Mouse (Mus musculus): ENCODE data around the gene Rarres1. TPM values are rescaled to one million over a fixed set of nuclear protein-coding genes. Genes with fewer than 3 reads are reported as not detected.
A peak's percentile ranks its signal among the peaks of the same experiment; 100 is the strongest.

The Rarres1 gene
- polyA plus RNA-seq (2017; shearing (Covaris generic)): under 1 TPM in 1 of 2 experiments, not detected in 1; 0.33 TPM

DNA sequence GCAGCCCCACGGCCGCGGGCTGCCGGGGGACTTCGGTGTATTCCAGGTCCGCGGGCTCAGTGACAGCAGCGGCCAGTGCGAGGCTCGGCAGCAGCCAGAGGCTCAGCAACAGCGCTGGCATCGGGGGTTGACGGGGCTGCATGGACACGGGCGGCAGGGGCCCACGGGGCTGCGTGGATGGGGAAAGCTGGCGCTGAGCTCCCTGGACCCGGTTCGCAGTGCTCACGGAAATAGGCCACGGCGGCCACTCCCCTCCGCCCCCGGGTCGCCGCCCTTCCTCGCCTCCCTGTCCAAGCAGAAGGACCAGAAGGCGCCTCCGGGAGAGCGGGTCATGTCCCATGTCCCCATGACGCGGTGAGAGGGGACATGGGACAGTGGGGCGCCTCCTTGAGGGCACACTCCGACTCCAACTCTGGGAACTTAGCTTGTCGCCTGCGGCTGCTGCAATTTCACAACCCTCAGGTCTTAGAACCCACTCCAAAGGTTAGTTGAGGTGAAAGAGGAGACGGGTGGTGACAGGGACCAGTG, at the start of gene Rarres1:
Gene Rarres1, minus strand, starts transcription at position 250 of the 528 bp plus-strand sequence.
- ATAC-seq: no peak

GRCm38 (mm10) chr3:67564731-67565357, 49.5 kb upstream of the Rarres1 start:
- no peak for ATAC-seq

- ATAC-seq: no peak
Observed at GRCm38 (mm10) chr3:67557718-67558354, 42.5 kb upstream of the Rarres1 start.

DNA sequence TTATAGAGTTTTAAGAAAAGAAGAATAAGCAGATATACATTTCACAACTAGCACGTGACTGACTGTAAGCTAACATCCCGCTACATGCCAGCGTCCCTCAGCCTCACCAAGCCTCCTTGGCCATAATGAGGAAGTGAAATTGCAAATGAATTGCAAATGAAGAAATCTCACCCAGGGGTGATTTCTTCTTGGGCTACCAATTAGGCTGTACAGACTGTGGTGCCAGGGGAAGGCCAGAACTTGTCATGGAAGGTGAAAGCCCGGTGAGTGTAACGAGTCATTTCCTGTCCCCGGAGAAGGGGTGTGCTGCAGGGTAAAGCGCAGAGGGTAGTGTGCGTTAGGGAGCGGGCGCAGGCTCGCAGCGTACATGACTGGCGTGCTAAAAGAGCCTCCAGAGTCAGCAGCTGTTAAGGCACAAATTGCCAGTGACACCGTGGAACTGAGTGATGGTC, 41.9 kb upstream of the Rarres1 start:
- peak; percentile 65 for ATAC-seq

DNA sequence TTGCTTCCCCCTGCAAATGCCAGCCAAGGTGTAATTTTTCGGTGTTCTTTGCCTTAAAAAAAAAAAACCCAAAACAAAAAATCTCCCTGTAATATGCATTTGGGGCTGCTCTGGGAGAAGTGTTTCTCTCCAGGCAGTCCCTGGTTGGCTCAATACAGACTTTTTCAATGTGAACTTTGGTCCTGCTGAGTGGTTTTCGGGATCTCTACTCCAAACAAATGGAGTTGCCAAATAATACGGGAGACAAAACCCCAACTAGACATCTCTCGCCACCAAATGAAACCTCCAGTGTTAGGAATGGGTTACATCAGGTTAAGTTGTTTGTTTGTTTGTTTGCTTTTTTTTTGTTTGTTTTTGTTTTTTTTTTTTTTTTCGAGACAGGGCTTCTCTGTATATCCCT, 39.9 kb upstream of the Rarres1 start:
- no peak for ATAC-seq

GRCm38 (mm10) chr3:67553927-67554448, 38.7 kb upstream of the Rarres1 start:
- no peak for ATAC-seq

- ATAC-seq: no peak
Observed at GRCm38 (mm10) chr3:67553281-67553680, 38.0 kb upstream of the Rarres1 start.

DNA sequence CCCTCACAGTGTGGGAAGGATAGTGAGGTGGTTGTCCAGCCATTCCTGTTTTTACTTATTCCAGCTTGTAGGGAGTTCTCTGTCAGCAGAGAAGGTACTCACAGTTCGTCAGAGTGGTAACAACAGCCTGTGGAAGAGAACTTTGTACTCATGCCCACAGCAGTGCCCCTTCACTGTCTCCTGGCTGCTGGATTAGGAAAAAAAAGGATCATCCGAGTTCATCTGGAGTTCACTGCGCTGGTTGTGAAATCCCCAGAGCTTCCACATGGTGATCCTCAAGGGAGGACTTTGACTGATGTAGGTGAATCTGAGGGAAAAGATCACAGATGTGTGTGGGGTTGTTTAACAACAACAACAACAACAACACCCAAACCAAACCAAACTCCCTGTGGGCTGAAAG, 35.9 kb upstream of the Rarres1 start:
- no peak for ATAC-seq

- ATAC-seq: no peak
Observed at GRCm38 (mm10) chr3:67543630-67544029, 28.3 kb upstream of the Rarres1 start.

- no peak for ATAC-seq
Observed at GRCm38 (mm10) chr3:67524768-67525167, 9.4 kb upstream of the Rarres1 start.

DNA sequence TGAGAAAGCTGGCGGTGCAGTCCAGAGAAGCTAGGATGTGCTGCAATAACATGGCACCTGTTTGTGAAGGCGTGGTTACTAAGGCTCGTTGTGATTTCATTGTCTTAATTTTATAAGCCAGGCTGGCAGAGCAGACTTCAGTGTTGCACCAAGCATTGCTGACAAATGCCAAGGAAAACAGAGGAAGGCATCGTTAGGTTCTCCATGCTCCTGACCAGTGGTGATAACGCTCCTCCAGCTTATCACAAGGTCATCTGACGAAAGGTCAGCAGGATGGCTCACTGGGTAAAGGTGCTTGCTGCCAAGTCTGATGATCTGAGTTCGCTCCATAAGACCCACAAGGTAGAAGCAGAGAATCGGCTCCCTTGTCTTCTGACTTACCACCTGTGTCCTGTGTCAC, 7.4 kb upstream of the Rarres1 start:
- no peak for ATAC-seq

- ATAC-seq: no peak
Observed at GRCm38 (mm10) chr3:67520568-67521143, 5.3 kb upstream of the Rarres1 start.

- no peak for ATAC-seq
Observed at GRCm38 (mm10) chr3:67514801-67515273, 486 bp downstream of the Rarres1 start.

- peak; percentile 85 for ATAC-seq
Observed at GRCm38 (mm10) chr3:67512807-67513206, 2.5 kb downstream of the Rarres1 start.

GRCm38 (mm10) chr3:67508216-67508892, 7.0 kb downstream of the Rarres1 start:
- no peak for ATAC-seq

DNA sequence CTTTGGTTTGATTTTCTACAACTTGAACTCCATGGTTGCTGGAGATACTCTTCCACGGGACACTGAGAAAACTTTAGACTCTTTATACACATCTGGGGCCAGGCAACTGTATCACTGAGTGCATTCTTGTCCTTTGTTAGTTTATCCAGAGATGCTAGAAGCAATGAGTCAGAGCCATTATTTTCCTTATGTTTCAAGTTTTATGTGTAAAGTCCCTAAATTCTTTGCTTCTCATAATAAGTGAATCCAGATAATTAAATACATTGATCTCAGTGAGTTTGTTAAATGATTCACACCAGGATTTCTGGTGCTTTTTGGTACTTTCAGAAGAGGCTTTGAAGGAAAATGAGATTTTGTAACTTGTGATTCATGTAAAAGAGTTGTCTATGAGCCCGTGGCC, 10.0 kb downstream of the Rarres1 start:
- no peak for ATAC-seq

- ATAC-seq: no peak
Observed at GRCm38 (mm10) chr3:67503878-67504277, 11.4 kb downstream of the Rarres1 start.

DNA sequence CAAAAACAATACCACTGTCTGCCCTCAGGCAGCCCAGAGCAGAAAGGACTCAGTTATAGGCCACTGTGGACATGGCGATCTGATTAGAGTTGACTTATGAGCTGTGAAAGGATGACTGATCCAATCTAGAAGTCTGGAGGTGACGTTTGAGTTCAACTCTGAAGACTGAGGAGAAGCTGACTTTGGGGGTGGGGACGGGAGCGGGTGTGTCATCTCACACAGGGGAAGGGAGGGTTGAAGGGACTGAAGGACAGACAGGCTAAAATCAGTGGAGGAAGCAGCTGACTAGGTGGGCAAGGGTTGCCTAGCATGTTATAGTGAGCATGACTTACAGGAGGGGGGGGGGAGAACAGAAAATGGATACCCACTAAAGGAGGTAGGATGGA, 15.9 kb downstream of the Rarres1 start:
- ATAC-seq: no peak

DNA sequence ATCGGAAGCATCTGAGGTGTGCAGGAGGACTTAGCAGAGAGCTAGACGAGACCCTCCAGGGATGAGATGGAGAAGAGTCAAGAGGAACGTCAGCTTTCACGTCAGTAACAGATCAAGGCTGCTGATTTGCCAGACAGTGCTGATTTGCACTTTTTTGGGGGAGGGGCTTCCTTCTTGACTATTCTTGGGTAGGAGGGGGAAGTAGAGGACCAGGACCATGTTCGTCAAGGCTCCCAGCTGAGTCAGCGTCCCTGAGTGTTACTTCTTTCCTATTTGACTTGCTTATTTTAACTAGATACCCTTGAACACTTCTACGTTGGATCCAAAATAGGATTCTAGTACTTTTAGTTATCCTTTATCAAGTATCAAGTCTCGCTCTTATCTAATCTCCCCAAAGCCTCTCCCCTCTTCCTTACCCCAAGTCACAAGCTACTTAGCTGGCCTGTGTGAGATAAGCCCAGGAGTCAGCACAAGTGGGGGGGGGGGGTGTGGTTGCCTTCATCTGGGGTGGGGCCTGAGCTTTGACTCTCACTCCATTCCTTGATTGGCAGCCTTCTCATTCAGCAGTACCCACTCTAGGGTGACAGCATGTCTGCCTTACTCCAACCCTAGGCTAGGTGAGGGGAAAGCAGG, 16.4 kb downstream of the Rarres1 start:
- no peak for ATAC-seq

DNA sequence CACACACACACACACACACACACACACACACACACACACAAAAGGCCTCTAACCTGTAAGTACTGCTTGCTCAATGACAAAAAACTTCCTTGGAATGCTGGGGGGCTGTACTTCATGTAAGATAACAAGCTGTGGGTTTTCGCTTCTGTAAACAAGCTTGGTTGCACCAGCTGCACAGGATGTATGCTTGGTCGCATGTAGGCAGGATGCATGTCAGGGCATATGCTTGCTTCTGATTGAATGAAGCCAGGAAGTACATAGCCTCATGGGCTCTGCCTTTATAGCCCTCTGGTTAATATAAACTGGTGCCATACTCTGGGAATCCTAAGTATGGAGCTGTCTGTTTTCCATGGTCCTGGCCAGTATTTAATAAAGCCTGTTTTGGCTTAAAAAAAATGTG, 17.3 kb downstream of the Rarres1 start:
- ATAC-seq: no peak

DNA sequence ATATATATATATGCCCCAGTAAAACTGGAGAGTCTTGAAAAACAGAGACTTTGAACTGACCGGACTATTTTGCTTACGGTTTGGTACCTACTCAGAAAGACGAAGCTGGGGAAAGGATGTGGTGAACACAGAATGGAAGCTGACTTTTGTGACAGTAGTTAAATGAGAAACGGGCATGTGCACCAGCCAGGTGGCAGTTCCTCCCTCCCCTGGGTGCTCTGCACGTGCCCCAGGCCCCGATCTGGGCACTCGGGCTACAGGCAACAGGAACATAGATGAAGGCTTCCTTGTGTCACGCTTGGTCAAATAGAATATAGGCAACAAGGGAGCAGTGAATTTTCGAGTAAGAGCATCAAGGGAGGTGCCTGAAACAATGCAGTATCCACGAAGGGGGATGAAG, 19.0 kb downstream of the Rarres1 start:
- no peak for ATAC-seq

- ATAC-seq: no peak
Observed at GRCm38 (mm10) chr3:67493132-67493531, 22.2 kb downstream of the Rarres1 start.

Data from activated CD4-positive, CD25-positive, alpha-beta regulatory T cell, adult 4 months (primary cell).